Mouse (Mus musculus) cerebellum, adult 11 months (tissue): ENCODE measurements at regions not wholly inside any gene's neighbourhood (a gene's known extent, or its start where the extent isn't known, plus 50 kb on each side); places are given as distances from the start of the nearest gene placed in this dataset.

ENCODE experiments used
- DNase-seq: peaks from one replicate; pipeline ENCODE4 v3.0.0; 2022

DNA sequence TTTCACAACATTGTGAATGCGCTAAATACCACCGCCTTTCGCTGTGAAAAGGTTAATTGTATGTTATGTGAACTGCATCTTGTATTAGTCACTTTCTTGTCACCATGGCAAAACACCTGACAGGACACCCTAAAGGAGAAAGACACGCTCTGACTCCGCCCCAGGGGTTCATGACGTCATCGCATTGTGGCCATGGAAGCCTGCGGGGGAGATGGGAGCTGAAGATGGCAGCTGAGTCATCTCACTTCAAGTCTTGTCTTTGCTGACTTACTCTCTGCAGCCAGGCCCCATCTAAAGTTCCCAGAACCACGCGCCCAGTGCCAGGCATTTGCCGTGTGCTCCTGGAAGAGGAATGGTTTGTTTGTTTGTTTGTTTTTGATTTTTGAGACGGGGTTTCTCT is 57.5 kb upstream of the Ppp2r5c start:
- no peak for DNase-seq

- DNase-seq: no peak
Measured at GRCm38 (mm10) chr12:110391464-110391863, 55.5 kb upstream of the Ppp2r5c start.

DNA sequence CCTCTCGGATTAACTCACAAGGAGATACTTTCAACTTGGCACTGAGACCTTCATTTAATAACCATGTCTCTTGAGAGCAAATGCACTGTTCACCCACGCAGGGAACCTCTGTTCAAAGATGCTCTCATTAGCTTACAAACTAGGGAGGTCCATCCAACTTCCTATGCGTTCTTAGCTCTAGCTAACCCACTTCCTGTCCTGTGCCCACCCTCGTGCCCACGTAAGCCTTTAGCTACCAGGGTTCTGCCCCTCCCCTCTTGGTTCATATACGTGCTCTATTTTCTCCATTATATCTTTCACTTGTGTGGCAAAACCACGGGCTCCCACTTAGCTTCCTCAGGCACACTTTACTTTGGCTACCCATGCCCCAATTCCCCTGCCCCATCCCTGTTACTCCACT is 53.4 kb upstream of the Ppp2r5c start:
- no peak for DNase-seq
